Mouse (Mus musculus) right cerebral cortex, adult 18-20 months (tissue): ENCODE measurements at regions not wholly inside any gene's neighbourhood (a gene's known extent, or its start where the extent isn't known, plus 50 kb on each side); places are given as distances from the start of the nearest gene placed in this dataset.
"Not testable (repeated sequence)": the region's sequence is repeated elsewhere in the genome, so short reads cannot be mapped to it uniquely, and the experiment has no call there.

Experiments used
- DNase-seq: peaks from one replicate; pipeline ENCODE4 v3.0.0; 2022; ENCODE audit warnings: mixed read lengths

DNA sequence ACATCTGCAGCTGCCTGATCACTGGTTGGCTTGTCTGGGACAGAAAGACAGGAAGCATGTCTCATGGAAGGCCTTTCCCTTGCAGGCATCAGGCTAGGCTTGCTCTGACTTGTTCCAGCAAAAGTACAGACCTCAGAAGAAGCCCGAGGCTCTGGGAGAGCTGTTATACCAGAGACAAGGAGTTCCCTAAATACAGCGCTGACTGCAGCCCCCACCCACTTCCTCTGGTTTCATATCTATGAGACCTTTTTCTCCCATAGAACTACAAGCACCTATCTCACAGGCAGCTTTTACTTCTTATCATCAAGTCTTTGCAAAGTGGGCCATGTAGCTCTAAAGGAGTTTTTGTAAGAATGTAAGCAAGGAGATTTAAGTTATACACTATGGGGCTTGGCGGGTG, 312.2 kb upstream of the Vmn1r3 start:
- DNase-seq, result not testable (repeated sequence)

DNA sequence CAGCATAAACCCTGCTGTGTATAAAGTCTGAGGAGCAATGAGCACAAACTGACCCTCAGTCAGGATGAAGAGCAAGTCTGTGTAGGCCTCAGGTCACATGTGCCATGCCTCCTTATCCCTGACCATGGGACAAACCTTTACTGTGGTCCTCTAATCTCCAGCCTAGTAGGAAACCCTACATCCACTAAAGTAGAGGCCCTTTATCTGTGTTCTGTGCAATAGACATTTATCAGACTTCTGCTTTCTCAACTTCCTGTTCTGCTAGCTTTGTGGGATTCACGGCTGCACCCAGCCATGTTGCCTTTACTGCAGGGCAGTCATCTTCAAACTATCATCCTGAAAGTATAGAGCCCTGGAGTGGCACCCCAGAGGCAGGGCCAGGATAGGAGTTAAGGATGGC, 310.8 kb upstream of the Vmn1r3 start:
- not testable (repeated sequence) for DNase-seq

DNA sequence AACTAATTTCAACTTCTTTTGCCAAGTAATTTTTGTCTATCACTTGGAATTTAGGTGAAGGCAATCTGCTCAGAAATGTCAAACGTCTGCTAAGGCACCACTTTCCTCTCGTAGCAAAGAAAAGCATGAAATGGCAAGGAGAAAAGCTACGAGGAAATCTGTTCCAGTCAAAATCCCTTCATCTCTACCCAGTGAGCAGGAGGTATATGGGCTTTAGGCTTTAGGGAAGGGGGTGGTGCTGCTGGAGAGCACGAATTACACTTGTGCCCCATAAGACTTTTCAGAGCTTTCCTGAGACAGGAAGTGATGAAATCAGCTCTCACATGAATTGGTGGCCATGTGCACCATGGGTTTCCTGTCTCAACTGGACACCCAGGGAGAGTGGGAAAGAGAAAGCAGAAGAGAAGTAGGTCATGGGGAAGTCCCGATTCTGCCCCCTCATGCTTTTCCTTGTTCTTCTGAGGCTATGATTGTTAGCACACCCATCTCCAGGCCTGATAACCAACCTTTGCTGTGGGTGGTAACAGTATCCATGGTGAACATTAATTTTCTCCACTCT, 309.0 kb upstream of the Vmn1r3 start:
- DNase-seq, result not testable (repeated sequence)

DNA sequence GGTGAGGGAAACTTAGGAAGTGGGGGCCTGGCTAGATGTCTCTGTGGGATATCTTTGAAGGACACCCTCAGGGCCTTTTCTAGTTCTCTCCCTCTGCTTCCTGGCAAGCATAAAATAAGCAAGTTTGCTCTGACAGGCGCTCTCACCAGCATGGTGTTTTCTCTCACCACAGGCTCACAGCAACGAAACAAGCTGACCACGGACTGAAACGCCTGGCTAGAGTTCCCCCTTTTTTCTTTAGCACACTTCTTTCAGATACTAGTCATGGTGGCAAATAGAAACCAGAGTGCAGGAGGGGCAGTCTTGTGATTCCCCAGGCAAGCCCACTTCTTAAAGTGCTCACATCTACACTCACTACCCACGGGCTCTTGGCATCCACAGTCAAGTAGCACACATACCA, 305.7 kb upstream of the Vmn1r3 start:
- not testable (repeated sequence) for DNase-seq

DNA sequence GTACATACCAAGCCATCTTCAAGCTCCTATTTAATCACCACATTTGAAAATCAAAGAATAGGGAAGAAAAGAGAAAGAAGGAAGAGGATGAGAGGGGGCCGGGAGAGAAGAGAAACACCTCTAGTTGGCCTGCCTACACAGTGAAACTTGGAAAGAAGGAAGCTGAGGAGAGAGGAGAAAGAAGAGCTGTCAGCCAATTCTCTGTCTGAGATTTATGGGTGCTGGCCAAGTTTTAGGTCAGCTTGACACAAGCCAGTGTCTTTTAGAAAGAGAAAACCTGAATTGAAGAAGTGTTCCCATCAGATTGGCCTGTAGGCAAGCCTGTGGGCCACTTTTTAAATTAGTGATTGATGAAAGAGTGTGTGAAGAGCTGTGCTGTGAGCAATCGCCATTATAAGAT, 296.9 kb upstream of the Vmn1r3 start:
- DNase-seq, result no peak

DNA sequence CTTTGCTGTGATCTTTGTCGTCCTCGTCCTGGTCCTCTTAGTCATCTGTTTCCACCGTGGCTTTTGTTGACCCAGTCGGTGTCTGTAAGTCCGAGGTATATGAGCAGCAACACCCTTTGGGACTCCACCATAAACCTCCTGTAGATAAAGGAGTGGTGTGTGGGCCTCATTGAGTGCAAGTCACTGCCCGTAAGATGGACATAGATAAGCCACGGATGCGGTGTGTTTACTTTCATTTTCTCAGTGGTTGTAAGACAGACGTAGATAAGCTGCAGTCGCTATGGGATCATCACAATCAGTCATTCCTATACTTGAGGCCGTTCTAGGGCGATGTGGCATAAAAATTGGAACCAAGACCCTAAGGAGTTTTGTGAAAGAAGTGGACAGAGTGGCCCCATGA, 271.6 kb upstream of the Vmn1r3 start:
- no peak for DNase-seq

DNA sequence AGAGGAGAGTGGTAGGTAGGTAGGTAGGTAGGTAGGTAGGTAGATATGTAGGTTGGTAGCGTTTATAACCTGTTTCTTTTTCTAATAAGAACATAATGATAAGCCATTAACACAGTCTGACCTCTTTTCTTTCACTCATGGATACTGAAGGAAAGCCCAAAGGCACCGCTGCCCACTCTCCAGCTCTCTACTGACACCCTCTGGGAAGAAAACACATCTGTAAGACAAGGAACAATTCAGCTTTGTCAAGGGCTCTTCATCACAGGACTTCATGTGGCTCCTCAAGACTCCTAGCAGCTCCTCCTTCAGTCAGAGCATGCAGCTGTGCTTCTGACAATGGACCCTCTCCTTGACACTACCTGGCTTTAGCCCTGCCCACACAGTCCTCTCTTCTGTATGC, 252.2 kb upstream of the Vmn1r3 start:
- DNase-seq, result not testable (repeated sequence)

DNA sequence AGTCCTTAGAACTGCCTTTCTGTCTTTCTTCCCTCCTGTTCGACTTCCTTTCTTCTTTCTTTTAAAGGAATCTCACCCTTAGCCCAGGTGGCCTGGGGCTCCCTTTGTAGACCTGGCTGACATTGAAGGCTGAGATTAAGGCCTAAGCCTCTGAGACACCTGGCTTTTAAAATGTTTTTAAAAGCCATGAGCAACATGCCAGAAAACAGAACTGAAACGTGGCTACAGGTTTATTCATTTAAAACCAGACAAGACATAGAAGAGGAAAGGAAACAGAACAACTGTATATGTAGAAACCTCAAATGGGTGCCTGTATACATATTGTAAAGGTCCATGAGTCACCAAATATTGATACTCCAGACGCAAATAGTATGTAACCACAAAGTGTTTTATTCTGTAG, 242.8 kb upstream of the Vmn1r3 start:
- DNase-seq, result no peak

DNA sequence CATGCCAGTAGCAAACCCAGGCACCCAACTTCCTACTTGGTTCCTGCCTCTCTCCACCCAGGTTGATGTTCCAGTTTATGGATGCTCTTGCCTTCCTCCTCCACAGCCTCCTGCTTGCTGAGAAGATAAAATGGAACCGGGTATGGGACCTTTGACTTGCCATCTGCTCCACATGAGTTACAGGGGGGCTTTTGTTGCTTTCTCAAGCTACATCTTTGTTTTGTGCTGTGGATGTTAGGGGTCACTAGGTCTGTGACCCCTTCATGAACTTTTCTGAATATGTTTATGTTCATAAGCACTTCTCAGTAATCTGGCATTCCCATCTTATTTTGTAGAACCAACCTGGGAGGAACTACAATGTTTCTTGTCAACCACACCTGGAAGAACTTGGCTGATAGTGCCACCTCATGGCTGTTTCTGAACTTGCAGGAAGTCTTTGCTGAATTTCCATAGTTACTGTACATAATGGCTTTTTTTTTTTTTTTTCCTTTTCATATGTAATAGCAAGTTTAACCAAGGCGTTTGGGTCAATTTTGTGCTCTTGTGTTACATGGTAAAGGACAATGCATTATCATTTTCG, 234.9 kb upstream of the Vmn1r3 start:
- DNase-seq, result peak; percentile 24

DNA sequence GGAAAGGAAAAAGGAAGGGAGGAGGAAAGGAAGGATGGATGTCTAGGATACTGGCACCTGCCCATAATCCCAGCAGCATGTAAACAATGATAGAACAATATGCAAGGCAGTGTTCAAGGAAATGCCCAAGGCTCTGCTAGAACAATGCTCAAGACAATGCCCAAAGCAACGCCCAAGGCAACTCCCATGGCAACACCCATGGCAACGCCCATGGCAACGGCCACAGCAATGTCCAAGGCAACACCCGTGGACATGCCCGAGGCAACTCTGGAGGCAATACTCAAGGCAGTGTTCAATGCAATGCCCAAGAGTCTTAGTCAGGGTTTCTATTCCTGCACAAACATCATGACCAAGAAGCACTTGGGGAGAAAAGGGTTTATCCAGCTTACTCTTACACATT, 231.5 kb upstream of the Vmn1r3 start:
- no peak for DNase-seq

DNA sequence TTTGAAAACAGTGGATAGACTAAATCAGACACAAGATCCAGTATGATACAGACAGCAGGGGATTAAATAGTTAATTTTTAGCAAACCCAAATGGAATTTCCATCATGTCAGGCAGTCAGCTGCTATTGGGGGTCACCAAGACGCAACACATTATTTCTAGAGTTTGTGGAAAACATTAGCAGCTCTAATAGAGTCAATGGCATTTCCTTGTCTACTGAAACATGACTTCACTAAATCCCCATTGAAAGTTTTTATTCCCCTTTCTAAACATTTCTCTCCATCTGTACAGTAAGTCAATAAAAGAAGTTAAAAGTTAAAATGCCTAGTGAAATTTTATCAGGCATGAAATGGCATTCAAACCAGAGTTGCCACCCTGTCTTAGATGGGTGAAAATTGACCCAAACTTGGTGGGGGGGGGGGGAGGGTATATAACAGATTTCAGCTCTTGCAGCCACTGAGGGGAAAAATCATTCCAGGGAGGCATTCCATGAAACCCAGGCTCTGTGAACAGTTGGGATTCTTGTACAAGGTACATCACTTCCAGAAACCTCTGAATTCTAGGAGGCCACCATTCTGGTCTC, 229.4 kb upstream of the Vmn1r3 start:
- DNase-seq, result not testable (repeated sequence)

DNA sequence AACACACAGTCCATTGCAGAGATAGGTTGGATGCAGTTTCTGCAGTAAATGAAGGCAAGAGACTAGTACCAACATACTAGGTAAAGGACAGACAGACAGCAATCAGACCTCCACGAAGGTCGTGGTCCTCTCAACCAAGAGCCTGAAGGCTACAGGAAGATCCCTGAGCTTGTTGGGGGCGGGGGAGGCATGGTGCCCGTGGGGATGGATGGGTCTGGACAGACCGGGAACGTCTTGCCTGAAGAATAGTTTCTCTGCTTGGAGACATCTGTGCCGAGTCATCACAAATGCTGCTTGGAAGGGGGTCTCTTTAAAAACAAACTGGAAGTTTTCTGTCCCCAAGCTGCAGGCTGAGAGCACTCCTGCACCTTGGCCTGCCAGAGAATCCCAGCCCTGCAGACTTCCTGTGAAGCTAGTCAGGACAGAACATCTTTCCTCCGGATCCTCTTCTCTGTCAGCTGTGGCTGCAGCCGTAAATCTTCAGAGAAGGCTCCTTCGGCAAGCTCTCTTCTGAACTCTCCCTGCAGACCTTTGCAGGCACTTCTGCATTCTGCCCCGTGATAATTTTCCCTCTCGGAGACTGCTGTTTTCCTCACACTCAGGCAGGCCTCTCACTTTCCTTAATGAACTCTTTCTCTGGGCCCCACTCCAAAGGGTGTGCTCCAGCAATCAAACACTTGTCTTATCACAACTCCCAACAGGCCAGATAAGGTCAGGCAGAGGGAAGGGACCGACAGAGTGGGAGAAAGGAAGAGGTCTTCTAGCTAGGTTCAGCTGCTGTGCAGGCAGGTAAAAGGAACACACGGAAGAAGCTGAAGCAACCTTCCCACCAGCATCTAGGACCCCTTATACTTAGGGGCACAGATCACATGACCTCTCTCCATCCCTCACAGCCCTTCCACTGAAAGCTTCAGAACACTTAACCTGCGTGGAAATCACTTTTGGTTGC, 228.6 kb upstream of the Vmn1r3 start:
- no peak for DNase-seq

DNA sequence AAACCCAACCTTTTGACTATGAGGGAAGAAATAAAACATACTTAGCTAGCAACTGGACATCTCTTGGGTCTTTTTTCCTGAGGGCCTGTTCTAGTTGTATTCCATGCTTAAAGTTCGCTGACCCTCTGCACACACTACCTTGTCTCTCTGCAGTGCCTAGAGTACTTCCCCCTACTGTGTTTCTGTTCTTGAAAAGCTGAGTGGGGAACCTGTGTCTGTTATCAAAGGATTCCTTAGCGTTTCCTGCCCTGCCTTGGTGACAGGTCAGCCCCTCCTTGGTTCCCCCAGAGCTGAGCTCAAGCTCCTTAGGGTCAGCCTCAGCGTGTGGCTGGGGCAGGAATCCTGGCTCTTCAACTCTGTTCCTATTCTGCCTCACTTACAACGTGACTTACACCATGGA, 227.2 kb upstream of the Vmn1r3 start:
- not testable (repeated sequence) for DNase-seq

DNA sequence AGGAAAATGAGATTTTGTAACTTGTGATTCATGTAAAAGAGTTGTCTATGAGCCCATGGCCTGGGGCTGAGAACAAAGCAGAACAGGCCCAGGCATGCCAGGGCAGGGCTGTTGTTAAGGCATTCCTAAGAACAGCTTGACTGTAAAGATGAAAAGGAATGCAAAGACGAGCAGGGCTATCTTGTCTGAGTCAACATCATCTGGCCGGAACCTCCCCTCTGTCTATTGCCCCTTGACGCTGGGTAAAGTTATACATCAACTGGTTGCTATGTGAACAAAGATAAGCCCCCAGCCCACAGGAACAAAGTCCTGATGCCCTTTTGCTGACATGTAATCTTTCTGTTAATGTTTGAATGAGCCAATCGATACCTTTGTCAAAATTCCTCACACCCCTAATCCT, 217.7 kb upstream of the Vmn1r3 start:
- not testable (repeated sequence) for DNase-seq

DNA sequence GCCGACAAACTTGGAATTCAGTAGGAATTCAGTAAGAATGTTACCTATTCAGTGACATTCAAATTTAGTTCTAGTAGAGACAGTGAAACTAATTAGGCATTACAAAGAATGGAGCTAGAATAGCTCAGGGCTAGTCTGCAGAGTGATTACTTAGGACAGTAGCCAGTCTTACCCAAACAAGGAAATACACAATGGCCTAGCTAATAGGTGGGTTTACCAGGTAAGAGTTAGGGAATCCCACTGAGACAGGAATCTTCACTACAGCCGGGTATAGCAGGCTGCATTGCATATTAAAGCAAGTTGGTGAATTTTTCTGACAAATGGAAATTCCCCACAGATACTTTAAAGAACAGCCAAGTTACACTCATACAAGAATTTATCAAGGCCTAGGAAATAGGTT, 216.6 kb upstream of the Vmn1r3 start:
- DNase-seq, result not testable (repeated sequence)

DNA sequence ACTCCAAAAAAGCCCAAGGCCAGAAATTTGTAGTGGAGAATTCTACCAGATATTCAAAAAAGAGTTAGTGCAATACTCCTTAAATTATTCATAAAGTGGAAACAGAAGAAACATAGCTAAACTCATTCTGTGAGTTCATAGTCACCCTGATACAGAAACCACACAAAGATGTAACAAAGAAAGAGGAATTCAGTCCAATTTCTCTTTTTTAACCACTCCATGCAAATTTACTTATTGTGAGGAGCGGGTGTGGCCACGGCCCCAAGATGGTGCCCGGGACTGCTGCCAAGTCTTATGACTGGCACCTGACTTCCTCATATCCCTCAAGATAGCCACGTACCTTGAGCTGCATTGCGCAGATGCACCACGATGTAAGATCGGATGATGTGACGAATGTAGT, 206.4 kb upstream of the Vmn1r3 start:
- DNase-seq, result not testable (repeated sequence)

DNA sequence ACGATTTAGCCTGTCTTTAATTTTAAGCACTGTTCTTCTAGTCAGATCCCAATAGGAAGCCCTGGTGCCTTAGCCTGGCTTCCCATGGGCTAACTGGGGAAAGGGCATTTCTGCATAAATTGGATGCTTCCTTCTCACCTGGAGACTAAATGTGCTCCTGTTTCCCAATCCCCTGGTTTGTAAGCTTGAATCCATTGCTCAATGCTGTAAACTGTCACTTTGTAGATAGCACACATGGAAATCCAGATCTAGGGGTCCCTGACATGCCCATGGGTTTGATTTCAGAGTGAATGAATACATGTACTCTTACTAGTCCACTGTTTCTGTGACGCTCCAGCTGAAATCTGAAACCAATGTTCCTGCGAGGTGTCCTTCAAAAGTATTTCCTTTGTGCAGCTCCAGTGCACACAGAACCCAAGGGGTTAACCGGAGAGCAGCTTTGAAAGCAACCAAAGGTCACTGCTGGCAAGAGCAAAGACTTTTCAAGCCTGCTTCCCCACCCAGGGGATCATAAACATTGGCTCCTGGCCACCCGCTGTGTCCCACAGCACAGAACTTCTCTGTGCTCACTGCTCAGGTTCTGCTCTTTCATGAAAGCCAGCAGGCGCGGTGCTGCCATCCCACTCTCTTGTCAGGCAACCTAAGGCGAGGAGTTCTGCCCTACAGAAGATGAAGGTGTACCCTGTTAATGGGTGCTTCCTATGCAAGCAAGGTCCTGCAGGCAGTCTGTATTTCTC, 188.0 kb upstream of the Vmn1r3 start:
- not testable (repeated sequence) for DNase-seq

DNA sequence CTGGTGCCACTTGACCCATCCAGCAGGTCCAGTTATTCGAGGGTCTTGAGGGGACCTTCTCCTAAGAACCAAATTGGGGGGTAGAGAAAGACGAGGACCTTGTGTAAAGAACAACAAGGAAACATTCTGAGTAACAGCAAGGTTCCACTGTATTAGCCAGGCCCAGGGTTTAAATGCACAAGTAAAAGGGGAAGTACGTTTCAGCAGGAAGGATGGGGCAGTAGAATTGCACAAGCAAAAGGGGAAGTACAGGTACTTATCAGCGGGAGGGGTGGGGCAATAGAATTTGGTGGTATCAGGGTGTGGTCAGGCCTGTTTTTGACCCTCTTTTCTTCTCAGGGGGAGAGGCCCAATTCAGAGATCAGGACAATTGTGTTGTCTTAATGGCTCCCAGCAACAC, 182.9 kb upstream of the Vmn1r3 start:
- not testable (repeated sequence) for DNase-seq

DNA sequence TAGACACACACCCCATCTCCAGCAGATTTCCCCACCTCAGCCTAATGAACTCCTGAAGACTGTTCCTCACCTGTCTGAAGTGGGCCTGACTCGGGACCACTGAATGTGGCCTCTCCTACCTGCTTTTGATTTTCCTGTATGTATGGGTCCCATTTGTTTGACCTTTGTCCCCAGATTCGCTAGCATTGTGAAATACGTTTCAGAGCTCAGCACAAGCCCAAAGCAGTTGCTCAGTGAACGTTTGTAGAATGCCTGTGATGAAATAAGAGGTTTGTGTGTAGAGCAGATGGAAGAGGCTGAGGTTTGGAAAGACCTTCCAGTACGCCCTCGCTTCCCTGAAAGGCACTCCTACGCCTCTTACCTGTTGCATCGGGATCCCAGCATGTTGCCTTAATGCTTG, 158.3 kb upstream of the Vmn1r3 start:
- DNase-seq, result not testable (repeated sequence)

DNA sequence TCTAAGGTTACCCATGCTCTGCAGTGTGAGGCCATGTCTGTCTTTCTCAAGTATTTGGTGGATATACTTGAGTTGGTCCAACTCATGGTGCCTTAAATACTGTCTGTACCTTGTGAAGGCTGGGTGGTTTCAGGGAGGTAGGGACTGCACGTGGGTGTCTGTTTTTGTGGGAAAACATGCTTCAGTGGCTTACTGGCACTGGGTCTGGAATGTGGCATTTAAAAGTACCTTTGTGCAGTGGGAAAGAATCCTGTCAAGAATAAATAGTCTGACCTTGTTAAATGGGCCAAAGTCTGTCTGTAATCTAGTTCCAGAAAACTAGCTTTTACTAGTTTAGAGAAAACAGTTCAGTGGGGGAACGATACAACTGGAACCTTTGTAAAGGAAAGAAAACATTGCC, 157.5 kb upstream of the Vmn1r3 start:
- not testable (repeated sequence) for DNase-seq

DNA sequence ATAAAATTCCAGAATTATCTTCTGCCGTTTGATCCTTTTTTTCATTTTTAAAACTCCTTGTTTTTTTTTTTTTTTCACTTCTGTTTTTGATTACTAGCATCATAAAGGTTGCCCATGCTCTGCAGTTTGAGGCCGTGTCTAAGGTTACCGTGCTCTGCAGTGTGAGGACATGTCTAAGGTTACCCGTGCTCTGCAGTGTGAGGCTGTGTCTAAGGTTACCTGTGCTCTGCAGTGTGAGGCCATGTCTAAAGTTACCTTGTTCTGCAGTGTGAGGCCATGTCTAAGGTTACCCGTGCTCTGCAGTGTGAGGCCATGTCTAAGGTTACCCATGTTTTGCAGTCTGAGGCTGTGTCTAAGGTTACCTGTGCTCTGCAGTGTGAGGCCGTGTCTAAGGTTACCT, 157.0 kb upstream of the Vmn1r3 start:
- DNase-seq, result not testable (repeated sequence)
